Mouse (Mus musculus): Measurements from ENCODE around the gene Mpz. TPM values are rescaled to one million over a fixed set of nuclear protein-coding genes. Genes with fewer than 3 reads are reported as not detected.

The Mpz gene
- total RNA-seq (2014; fragmentation: Nextera tagmentation) = not detected in 2 replicates
- 0.61 TPM in 1 of 2 replicates, not detected in the other for total RNA-seq (2017)

DNA sequence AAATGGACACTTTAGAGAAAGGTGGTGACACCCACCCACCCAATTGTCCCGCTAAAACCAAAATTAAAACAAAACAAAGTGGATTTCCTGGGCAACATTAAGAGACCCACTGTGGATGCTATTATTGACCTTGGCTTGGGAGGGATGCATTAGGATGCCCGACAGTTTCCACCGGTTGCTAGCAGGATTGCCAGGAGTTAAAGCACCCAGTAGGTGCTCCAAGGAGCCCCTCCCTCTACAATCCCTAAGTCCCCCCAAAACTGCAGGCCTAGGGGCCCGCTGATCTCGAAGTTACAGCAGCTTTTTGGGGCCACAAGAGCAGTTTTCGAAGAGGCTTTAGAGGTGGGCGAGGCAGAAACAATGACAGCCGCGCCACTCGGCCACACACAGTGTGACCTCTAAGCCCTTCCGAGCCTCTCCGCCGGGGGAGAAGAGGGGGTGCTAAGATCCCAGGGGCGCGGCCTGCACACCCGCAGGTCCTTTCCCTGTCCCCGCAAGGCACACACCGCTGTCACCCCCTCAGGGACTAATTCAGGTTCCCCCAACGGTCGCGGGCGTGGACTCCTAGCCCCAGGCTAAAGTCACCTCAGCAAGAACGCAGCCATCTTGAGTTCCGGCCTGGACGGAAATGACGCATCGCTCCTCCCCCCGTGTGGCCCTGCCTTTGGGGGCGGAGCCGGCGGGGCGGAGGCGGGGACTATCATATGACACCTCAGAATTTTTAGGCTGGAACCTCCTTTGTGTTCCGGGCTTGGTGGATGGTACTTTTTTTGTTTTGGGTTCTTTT is at the start of gene Mpz, which contains the start of gene Sdhc:
Mpz (plus strand) TSS at position 738 of the 787 bp plus-strand sequence.
Sdhc (minus strand) TSS at position 630 of the 787 bp plus-strand sequence.
- ATAC-seq (replicated peaks; ENCODE audit: low FRiP score, low TSS enrichment, poor library complexity, severe bottlenecking) = peak; percentile 99

DNA sequence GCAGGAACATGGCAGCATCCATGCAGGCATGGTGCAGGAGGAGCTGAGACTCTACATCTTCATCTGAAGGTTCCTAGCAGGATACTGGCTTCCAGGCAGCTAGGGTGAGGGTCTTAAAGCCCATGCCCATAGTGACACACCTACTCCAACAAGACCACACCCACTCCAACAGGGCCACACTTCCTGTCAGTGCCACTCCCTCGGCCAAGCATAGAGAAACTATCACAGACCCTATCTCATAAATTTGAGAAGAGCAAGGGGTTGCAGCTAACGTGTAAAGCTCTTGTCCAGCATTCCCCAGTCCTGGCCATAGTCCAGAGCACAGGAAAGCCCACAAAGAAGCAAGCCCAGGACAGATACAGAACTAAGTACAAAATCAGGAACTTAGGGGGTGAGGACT is 49.5 kb upstream of the Mpz start:
- no peak for ATAC-seq (replicated peaks; ENCODE audit: low FRiP score, low TSS enrichment, poor library complexity, severe bottlenecking)

DNA sequence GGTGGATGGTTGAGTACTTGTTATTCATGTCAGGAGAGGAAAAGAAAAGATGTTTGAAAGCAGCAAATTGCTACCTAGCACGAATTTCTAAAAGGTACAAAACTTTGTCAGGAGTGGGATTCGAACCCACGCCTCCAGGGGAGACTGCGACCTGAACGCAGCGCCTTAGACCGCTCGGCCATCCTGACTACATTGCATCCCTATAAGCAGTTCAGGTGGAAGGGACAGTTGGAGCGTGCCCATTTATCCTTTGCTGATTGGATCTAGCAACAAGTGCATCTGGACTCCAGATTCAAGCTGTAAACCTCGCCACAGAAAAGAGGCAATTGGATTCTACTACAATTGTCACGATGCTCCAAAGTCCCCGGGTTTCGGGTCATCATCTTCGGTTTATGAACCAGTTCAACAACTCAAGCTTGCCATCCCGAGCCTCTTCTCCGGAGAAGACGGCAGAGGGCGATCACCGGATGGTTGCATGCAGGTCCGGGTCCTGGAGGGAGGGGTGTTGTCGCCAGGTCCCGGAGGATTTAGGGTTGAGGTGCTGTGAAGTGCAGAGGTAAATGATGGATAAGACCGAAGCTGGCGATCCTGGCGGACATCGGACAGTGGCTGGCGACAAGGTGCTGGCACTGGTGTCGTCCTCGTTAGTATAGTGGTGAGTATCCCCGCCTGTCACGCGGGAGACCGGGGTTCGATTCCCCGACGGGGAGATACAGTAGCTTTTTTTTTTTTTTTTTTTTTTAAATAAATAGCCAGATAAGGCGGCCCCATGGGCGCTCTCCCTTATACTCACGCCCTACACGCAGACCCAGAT is 48.6 kb upstream of the Mpz start:
- ATAC-seq (replicated peaks; ENCODE audit: low FRiP score, low TSS enrichment, poor library complexity, severe bottlenecking) = peak; percentile 51

DNA sequence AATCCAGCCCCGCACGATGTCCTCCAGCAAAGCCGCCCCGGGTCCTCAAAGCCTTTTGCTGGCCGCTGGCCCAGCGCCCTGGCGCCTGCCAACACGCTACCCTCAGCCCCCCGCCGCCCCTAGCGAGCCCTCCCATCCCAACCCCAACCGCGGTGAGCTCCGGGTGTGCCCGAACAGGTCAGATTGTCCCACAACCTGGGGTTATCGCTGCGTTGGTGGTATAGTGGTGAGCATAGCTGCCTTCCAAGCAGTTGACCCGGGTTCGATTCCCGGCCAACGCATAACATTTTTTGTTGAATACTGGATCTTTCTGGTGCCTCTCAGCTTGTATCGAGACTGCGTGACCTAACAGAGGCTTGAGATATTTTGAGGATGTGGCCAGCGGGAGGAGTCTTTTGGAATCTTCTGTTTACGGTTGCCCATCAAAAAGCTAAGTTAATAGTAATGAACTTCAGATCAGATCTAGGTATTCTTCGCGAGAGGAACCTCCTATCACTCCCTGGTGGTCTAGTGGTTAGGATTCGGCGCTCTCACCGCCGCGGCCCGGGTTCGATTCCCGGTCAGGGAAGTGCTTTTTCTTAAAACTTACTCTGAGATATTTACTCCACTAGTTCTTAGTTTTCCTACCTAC is 47.8 kb upstream of the Mpz start:
- peak; percentile 66 for ATAC-seq (replicated peaks; ENCODE audit: low FRiP score, low TSS enrichment, poor library complexity, severe bottlenecking)

DNA sequence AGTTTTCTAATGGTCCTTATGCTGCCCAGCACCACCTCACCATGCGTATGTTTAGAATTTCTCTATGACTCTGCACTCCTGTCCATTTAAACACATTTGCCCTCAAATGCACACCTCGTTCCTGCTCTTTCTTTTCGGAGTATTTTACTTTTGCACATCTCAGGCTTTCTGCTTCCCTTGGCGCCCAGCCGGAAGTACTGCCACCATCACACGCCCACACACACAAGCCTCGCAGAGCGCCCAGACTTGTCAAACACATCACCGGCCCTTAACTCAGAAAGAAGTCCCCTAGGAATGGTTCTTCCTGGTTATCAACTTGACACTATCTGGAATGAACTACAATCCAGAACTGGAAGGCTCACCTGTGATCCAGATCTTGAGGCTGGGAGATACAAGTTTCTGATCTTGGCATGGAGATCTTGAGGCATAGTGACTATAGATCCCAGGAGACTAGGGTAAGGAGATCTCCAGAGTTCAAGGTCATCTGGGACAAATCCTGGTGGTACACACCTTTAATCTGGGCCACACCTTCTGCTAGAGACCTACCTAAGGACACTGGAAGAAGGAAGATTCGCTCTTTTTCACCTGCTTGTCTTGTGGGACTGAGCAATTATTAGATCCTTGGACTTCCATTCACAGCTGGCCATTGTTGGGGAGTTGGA is 47.2 kb upstream of the Mpz start:
- ATAC-seq (replicated peaks; ENCODE audit: low FRiP score, low TSS enrichment, poor library complexity, severe bottlenecking) = peak; percentile 65

DNA sequence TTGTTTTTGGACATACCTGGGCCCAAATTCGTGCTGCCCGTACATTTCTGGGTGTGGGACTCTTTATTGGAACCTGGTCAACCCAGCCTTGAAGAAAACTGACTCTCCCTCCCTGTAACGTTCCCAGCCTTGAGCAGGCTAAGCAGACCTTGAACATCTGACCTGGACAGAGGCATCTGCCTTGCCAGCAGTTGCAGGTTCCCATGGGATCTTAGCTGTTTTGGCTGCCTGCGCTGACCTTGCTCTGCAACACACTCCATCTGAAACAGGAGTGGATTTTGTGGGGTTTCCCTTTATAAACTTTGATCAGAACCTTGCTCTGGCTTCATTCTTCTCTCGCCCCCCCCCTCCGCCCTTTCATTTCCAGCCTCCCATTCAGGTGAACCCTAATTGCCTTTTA is 45.3 kb upstream of the Mpz start:
- no peak for ATAC-seq (replicated peaks; ENCODE audit: low FRiP score, low TSS enrichment, poor library complexity, severe bottlenecking)

DNA sequence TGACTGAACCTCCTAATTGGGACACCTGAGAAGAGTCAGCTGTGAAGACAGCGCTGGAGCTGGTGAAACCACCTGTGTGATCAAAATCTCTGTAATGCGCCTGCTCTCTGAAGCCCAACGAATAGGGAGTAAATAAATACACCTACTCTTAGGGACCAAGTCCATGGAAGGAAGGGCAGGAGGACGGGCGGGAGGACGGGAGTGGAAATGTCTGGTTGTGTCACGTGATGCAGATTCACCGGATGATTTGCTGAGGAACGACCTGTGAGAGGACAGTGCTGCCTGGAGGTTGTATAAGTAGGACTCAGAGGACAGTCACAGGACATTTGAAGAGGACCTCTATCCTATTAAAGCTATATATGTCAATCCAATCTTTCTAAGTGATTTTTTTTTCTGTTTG is 40.9 kb upstream of the Mpz start:
- ATAC-seq (replicated peaks; ENCODE audit: low FRiP score, low TSS enrichment, poor library complexity, severe bottlenecking) = no peak

DNA sequence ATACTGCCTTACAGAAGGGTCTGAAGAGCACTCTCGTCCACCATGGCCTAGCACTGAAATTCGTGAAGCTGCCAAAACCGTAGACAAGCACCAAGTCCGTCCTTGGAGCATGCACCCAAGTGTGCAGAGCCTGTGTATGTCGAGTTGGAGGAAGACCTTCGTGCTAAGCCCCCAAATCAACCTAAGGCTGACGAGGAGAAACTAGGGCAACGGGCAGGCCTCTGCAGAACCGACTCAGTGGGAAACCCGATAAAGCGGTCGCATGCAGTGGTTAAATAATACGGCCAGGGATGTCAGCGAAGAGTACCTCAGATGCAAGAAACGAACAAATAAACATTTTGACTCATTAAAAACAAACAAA is 39.9 kb upstream of the Mpz start:
- no peak for ATAC-seq (replicated peaks; ENCODE audit: low FRiP score, low TSS enrichment, poor library complexity, severe bottlenecking)

DNA sequence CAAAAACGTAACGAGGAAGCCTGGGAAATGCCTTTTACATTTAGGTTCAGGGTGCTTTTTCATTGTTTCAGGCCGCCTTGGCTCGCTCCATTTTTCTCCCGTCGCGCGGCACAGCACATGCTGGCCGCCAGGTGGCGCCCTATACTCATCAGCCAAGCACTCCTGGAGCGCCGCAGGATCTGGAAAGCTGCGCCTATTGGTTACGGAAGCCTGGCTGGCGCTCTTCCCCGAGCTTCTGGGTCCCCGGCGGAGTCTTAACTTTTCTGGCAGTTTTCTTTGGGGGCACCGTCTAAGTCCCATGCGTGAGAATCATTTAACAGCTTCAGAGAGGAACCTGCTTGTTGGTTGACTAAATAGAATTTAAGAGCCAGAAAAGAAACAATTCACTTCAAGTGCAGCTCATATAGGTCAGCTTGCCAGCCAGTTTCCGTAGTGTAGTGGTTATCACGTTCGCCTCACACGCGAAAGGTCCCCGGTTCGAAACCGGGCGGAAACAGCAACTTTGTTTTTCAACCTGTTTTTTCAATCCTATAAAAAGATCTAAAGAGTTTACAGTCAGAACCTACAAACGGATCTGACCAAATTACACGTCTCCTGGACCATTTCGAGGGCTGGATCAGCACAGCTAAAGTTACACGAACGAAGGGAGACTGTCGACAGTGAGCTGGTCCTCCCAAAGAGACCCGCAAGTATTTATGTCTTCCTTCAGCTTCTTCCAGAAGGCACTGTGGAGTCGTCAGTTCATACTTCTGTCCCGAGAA is 39.3 kb upstream of the Mpz start:
- peak; percentile 70 for ATAC-seq (replicated peaks; ENCODE audit: low FRiP score, low TSS enrichment, poor library complexity, severe bottlenecking)

DNA sequence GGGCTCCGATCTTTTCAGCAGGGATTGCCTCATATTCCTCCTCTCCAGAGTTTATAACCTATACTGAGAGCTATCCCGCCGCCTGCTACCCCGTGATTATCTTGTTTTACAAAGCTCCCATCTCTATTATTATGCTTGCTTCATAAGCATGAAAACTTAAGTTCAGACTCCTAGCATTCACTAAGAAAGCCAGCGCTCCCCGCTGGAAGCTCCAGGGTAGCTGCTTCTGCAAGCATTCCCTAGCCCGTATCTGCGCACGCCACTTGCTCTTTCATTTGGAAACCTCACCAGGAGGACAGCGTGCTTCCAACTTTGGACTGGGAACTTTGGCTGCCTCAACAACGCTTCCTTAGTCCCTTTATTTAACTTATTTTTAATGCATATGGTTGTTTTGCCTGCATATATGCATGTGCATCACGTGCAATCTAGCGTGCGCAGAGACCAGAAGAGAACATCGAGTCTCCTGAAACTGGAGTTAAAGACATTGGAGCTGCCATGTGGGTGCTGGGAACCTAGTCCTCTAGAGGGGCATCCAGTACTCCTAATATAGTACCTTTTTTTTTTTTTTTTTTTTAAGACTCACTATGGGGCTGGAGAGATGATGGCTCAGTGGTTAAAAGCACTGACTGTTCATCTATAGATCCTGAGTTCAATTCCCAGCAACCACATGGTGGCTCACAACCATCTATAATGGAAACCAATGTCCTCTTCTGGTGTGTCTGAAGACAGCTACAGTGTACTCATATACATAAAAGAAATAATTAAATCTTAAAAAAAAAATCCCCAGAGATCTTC is 38.5 kb upstream of the Mpz start:
- ATAC-seq (replicated peaks; ENCODE audit: low FRiP score, low TSS enrichment, poor library complexity, severe bottlenecking) = peak; percentile 29; the same call in 1 of the 2 replicates

DNA sequence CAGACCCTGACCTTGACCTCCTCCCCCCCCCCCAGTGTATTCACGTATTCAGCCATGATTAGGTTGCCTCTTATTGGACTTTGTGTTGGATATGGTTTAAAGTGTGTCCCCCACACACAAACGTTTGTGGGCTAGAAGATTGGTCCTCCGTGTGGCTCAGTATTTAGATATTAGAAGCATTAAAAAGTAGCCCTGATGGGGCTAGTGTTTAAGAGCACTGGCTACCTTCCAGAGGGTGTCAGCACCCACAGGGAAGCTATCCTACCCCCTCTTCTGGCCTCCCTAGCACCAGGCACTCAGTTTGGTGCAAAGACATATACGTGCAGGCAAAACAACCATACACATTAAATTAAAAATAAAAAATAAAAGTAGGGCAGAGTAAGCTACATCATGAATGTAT is 37.5 kb upstream of the Mpz start:
- ATAC-seq (replicated peaks; ENCODE audit: low FRiP score, low TSS enrichment, poor library complexity, severe bottlenecking) = no peak

DNA sequence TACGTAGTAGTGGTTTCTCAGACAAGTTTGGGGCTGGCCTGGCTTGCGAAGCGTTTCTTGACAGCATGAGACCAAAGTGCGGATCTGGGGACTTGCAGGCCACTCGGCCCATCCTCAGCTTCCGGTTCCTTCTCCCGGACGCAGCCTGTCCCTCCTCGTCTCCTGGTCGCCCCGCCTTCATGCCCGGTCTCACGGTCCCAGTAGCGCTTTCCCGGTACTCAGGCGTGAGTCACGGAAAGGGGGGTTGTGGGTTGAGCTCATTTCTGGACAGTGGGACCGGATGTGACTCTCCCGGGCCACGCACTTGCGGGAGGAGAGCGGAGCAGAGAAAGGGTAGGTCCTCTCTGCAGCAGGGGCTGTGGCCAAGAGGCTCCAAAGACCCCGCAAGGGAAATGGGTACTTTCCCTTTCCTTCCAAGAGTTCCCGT is 36.6 kb upstream of the Mpz start, which contains the start of gene Cfap126:
Cfap126 (plus strand) TSS at position 46 of the 427 bp plus-strand sequence.
- peak; percentile 45 for ATAC-seq (replicated peaks; ENCODE audit: low FRiP score, low TSS enrichment, poor library complexity, severe bottlenecking)

DNA sequence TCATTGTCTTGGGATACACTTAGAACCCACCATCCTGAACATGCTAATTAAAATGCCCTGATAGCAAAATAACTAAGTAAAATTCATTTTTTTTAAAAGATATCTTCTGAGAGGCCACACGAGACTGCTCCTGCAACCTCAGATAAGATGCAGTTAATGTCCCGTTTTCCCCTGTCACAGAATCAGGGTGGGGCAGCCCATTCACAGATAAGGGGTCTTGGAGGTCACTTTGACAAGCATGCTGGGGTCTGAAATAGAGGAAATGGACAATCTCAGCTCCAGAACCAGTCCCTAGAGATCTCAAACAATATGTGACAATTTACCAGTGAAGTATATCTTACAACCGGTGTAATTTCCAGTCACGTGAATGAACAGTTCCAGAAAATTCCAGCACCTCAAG is 34.2 kb upstream of the Mpz start:
- ATAC-seq (replicated peaks; ENCODE audit: low FRiP score, low TSS enrichment, poor library complexity, severe bottlenecking) = 0 out of 2 replicates have a peak, but pooled peaks have one; percentile 16

DNA sequence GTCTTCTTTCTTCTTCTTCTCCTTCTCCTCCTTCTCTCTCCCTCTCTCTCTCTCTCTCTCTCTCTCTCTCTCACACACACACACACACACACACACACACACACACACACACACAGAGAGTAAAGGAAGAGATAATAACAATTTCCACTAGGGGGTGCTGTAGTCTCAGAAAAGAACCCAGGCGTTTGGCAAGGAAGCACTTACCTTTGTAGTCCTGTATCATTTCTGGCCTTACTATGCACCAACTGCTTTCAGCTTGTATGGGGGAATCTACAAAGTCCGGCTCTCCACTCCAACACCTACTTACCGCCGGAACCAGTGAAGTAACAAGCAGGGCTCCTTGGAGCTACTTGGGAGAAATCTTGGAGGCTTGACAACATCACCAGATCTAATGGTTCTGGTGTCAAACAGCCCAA is 32.2 kb upstream of the Mpz start:
- 0 out of 2 replicates have a peak, but pooled peaks have one; percentile 25 for ATAC-seq (replicated peaks; ENCODE audit: low FRiP score, low TSS enrichment, poor library complexity, severe bottlenecking)

DNA sequence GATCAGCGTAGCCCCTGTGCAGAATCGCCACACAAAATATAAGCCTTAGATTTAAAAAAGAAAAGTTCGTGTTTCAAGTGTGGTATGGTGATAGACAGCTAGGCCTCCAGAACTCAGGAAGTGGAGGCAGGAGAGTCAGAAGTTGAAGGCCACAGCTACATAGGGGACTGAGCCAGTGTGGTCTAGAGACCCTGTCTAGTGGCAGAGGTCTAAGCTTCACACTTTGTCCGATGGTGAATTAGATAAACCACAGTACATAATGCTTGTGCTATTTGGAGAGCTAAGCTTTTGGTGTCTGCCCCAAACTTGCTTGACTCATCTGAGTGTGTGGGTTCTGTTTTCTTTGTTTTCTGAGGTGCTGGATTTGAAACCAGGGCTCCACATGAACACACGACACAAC is 31.5 kb upstream of the Mpz start:
- no peak for ATAC-seq (replicated peaks; ENCODE audit: low FRiP score, low TSS enrichment, poor library complexity, severe bottlenecking)

DNA sequence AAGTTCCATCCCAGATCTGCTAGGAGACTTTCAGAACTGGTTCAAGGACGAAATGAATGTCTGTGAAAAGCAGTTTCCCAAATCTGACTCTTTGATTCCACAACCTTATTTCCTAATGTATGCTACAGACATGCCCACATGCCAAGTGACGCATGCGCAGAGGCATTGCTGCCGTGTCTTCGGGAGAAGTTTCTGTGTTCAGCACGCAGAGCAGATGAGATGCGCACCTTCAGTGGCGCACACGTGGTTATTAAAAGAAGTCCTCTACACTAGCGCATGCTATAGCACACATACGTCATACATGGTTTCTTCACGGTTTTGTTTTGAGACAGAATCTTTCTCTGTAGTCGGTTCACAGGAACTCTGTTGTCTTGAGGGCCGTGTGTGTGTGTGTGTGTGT is 31.1 kb upstream of the Mpz start:
- ATAC-seq (replicated peaks; ENCODE audit: low FRiP score, low TSS enrichment, poor library complexity, severe bottlenecking) = no peak

DNA sequence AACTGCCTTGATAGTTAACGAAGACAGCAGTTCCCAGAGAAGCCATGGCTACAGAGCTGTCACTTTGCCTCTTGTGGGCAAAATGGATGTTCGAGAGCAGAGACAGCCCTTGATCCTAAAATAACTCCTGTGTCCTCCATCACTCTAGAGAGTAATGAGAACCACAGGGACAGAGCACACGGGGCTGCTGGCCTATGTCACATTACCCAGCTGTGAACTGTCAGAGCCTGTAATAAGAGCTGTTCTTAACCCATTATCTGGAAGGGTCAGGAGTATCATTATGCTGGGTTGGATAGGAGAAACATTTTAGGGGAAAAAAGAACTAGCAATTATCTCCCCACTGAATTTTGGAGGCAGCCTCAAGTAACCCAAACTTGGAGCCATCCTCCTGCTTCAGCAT is 29.6 kb upstream of the Mpz start:
- no peak for ATAC-seq (replicated peaks; ENCODE audit: low FRiP score, low TSS enrichment, poor library complexity, severe bottlenecking)

DNA sequence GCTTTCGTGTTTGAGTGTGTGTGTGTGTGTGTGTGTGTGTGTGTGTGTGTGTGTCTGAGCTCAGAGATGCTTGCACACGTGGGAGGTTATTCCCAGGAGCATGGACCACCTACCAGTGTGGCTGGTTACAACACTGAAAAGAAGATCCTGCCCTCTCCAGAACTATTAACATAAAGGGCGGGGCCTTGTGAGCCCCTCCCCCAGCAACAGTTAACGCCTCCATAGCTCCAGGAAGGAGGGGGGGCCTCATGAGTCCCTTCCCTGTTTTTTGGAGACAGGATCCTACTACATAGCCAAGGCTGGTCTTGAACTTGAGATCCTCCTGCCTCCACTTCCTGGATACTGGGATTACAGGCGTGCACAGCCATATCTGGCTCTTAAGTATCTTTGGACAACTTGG is 28.7 kb upstream of the Mpz start:
- no peak for ATAC-seq (replicated peaks; ENCODE audit: low FRiP score, low TSS enrichment, poor library complexity, severe bottlenecking)
